Mouse (Mus musculus) A20 (cell line): ENCODE results near the gene Zfp579.
A peak's percentile ranks its signal among the peaks of the same experiment; 100 is the strongest.
"Not testable (repeated sequence)": the region's sequence is repeated elsewhere in the genome, so short reads cannot be mapped to it uniquely, and the experiment has no call there.

Experiments
- DNase-seq: peaks from one replicate; pipeline ENCODE4 v3.0.0-alpha.2; 2011; ENCODE audit warnings: low read depth, low spot score

Gene Zfp579

DNA sequence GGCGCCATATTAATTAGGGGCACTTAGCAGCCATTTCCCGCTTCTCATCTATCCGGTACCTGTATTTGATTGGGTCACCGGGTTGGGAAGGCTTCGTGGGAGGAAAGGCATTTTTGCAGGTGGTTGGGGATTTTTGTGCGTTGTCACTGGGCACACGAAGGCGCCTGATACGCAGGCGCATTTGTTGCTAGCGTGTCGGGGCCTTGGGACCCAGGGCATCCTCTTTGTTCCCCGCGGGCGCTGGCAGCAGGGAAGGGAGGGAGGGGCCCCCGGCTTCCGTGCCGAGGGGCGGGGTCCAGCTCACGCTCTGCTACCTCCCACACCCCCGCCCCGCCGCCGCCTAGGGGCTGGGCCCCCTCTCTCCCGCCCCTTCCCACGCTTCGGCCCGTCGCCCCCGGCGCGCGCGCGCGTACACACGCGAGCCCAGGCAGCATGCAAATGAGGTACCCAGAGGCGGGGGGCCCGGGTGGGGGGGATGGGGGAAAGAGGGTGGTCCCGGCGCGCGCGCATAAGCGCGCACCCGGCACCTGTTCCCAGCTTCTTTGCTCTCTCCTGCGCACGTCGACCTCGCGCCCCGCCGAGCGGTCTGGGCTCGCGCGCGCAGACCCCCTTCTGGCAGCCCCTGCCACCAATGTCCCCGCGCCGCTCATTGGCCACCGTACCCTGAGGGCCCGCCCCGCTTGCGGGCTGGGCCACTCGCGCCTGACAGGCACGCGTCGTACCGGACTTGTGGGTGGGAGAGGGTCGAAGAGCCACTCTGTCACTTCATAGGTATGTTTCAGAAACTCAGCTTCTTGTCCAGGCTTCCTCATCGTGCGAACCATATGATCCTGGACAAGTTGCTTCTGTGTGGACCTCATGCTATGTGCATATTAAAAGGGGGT, 19.4 kb upstream of the Zfp579 start, which contains the start of gene Gm44973:
Gm44973 (plus strand) TSS at position 379 of the 884 bp plus-strand sequence.
- DNase-seq = peak; percentile 98

DNA sequence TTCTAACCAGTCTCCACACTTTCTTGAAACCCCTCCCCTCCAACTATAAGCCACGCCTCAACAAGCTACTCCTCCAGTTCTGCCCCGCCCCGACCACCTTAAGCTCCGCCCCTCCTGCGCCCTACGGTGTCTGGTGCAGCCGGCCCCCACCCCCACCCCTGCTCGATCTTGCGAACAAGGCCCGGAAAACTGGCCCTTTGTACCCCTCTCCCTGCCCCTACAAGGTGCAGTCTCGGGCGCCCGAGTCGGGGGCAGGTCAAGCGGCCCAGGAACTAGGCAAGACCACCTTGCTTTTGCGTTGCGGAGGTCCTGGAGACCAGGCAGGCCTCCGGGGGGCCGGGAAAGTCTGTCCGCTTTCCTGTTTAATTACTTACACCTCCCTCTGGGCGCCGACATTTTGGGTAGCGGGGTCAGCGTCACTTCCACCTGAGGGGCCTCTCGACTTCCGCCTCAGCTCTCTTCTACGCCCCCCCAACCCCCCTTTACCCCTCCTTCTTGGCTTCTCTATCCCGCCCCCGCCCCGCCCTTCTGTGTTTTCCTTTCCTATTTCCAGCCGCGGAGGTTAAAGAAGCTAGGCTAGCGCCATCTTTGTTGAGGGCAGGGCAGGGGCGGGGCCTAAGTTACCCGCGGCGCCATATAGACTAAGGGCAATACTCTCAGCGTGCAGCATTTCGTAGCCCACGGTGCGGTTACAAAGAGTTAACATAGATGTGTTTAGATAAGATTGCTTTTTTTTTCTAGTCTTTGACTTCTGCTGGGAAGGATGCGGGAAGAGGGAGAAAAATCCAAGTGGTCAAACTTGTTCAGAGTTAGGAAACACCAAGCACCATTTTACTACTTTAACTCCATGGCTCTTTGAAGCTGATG, 18.5 kb upstream of the Zfp579 start, which contains the start of the genes Zfp524 and Fiz1:
Zfp524 (plus strand) TSS at position 165 of the 867 bp plus-strand sequence.
Fiz1 (minus strand) TSS at position 447 of the 867 bp plus-strand sequence.
- peak; percentile 99 for DNase-seq

DNA sequence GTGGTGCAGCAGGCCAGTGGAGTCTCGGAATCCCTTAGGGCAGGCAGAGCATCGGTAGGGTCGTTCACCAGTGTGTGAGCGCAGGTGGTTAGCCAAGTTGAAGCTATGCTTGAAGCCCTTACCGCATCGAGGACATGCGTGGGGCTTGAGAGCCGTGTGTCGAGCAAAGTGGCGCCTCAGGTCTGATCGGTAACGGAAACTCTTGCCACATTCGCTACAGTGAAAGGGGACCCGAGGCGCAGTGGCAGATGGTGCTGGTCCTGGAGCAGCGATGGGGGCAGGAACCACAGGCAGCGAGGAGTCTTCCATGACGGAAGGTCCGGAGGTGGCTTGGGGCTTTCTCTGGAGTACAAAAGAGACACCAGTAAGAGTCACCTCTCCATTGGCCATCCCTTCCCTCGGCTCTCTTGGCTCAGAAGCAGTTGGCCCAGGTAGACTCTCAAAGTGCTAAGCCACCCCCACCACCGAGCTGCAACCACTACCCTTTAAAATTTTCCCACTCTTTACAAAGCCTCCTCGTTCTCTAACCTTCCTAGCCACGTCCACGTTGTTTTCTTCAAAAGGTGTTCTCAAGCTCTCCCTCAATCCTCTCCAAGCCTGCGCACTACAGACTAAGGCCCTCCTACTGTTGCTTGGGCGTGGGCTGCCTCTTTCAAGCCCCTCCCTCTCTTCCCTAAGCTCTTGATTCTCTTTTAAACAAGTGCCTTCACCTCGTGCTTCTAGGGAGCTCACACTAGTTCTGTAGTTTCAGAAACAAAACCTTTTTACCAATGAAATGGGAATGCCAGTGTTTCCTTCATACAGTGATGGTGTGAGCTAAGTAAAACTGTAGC, 16.9 kb upstream of the Zfp579 start:
- DNase-seq = no peak

DNA sequence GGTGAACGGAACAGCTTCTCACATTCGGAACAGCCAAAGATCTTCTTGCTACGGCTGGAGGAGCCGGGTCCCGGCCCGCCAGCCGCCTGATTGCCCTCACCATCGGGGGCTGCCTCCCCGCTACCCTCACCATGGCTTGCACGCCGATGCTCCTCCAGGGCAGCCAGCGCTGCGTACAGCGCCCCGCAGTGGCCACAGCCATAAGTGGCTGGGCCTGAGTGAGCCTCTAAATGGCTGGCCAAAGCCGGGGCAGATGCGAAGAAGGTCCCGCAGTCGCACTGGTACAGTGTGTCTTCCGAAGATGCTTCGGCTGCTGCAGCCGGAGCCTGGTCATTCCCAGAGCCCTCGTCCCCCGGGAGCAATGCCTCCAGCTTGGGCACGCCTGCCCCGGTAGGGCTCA, 12.3 kb upstream of the Zfp579 start:
- no peak for DNase-seq

DNA sequence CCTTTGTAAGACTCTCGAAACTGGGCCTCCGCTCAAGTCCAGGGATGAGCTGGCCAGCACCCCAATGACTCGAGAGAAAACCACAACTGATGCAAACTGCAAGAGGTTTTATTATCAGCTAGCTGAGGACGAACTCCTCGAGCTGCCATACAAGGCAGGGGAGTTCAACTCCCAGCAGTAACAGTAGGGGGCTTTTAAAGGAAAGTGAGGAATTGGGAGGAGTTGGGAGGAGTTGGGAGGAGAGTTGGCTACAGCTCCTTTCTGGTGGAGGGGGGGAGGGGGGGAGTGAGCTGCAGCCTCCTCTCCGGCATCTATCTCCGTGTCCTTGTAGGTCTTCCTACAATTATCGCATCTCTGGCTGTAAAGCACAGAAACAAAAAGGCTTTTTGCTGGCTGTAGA, 6.9 kb upstream of the Zfp579 start:
- not testable (repeated sequence) for DNase-seq

DNA sequence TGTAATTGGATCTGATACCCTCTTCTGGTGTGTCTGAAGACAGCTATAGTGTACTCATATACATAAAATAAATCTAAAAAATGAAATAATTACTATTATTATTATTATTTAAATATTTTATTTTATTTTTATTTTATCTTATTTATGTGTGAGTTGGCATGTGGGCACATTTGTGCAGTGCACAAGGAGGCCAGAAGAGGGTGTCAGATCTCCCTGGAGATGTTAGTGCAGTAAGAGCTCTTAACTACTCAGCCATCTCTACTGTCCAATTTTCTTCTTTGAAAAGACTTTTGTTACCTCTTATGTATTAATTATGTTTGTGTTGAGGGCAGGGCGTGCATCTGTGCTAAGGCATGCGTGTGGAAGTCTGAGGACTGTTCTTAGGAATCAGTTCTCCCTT, 3.9 kb upstream of the Zfp579 start:
- DNase-seq = peak; percentile 47

DNA sequence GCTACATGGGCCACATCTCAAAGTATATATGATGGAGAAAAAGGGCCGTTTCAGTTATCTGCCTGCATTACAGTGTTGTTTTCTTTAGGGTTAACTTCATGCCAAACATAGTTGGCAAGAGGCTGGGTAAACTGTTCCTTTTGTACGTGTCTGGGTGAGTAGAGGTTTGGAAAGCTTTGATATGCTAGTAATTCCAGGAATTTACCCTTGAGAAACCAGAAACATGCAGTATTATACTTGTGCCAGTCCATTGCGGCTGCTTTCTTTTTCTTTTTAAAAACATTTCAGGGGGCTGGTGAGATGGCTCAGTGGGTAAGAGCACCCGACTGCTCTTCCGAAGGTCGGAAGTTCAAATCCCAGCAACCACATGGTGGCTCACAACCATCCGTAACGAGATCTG, 976 bp upstream of the Zfp579 start:
- DNase-seq = no peak

DNA sequence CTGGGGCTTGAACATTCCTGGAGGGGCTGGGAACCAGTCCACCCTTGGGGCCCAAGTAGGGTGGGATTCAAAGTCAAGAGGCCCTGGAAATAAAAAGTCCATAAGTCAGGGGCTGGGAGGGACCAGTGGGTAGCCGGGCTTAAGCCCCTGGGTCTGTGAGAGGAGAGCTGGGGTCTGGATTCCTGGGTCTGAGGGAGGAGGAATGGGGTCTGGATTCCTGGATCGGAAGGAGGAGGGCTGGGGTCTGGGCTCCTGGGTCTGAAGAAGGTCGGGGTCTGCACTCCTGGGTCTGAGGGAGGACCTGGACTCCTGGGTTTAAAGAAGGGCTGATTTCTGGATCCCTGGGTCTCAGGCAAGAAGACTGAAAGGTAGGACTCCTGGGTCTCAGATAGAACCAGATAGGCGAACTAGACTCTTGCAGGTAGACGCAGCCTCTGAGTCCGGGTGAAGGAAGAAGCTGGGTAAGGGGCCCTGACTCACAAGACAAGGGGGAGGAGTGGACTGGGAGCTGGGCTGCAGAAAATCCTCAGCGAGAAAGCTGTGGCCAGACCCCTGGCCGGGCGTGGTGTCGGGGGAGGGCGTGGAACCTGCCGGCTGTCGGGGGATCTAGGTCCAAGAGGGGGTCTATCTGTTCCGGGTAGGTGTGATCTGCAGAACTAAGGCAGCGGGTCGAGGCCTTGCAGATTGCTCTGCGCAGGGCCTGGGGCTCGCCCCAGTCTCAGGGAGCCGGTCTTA, 523 bp downstream of the Zfp579 start:
- no peak for DNase-seq

DNA sequence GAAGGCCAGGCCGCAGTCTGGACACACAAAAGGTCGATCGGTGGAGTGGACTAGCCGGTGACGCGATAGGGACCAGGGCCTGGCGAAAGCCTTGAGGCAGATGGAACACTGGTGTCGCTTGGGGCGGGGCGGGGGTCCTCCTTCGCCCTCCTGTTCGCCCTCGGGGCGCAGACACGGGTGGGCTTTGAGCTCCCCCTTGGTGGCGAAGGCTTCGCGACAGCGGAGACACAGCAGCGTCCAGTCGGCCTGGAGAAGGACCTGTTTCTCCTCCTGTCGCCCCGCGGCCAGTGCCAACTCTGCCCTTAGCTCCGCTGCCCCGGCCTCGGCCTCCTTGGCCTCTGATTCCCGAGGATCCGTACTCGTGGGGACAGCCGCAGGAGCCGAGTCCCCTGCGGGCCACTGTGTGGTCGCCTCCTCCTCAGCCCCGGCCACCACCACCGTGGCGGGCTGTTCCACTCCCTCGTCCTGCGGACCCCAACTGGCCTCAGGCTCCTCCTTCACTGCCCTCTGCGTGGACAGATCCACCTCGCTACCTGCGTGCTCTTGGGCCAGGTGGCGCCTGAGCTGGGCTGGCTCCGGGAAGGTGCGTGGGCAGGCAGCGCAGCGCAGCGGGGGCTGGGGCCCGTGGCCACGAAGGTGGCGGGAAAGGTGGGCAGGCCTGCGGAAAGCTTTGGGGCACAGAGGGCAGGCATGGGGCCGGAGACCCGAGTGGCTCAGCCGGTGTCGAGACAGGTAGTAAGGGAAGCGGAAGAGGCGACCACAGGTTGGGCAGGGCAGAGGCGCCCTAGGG, 1.8 kb downstream of the Zfp579 start:
- DNase-seq = no peak

DNA sequence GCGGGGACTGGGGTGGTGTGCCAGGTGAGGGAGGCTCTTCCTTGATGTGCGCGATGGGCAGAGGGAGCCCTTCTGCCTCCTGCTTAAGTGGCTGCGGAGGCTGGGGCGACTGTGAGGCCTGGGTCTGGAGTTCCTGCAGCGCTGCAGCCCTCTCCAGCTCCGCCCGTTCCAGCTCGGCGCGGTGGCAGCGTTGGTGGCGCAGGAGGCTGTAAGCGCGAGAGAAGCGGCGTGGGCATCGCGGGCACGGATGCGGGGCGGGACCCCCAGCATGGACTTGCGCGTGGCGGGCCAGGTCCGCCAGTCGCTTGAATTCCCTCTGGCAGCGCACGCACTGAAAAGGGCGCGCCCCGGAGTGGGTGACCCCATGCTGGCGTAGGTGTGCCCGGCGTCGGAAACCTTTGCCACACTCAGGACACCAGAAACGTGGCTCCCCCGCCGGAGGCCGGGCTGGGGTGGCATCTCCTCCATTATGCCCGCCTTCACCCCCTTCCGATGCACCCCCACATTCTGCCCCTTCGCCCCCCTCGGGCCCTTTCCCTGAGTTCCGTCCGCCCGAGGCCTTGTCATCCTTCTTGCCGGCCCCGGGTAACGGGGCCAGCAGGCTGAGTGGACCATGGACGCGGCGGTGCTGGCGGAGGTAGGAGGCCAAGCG, 2.5 kb downstream of the Zfp579 start:
- DNase-seq = no peak

DNA sequence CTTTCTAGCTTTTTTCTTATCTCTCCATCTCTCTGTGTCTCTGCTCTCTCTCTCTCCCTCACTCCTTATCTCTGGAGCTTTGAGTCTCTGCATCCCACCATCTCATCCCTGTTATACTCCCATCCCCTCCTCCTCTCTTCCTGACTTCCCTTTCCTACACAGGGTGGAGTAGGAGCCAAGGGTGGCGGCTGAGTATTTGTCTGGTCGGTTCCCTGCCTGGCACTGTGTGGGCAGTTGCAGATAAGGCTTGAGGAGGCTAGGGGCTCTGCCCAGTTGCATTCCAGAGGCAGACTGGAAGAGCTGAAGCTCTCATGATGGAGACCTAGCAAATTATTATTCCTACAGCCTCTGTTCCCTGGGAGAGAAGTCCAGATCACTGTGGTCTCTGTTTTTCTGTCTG, 7.7 kb downstream of the Zfp579 start:
- DNase-seq = no peak

DNA sequence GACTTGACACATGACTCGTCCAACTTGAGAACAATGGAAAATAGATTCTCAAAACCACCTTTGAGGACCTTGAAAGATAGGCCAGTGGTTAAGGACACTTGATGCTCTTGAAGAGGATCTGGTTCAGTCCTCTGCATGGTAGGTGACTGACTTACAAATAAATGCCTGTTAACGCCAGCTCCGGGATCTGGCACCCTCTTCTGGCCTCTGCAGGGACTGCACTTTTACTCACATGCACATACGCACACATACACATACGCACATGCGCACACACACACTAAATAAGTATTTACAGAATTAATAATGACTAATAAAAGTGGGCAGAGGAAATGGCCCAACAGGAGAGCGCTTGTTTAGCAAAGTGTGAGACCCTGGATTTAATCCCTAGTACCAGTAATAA, 19.1 kb downstream of the Zfp579 start:
- peak; percentile 29 for DNase-seq

DNA sequence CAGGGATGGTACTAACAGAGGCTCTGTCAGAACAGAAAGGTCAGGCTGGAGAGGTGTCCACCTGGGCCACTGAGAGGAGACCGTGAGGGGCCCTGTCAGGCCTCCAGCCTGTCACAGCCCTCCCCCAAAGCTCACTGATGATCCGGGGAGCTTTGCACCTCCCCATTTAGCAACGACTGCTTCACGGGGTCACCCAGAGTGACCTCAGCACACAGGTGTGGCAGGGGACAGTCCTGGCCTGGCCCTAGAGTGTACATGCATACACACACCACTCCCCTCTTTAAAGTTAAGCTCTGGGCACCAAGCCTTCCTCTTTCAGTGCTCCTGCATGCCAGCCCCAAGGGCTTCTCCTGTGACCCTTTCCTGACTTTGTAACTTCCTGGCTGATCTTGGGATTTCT, 20.5 kb downstream of the Zfp579 start:
- DNase-seq = no peak

DNA sequence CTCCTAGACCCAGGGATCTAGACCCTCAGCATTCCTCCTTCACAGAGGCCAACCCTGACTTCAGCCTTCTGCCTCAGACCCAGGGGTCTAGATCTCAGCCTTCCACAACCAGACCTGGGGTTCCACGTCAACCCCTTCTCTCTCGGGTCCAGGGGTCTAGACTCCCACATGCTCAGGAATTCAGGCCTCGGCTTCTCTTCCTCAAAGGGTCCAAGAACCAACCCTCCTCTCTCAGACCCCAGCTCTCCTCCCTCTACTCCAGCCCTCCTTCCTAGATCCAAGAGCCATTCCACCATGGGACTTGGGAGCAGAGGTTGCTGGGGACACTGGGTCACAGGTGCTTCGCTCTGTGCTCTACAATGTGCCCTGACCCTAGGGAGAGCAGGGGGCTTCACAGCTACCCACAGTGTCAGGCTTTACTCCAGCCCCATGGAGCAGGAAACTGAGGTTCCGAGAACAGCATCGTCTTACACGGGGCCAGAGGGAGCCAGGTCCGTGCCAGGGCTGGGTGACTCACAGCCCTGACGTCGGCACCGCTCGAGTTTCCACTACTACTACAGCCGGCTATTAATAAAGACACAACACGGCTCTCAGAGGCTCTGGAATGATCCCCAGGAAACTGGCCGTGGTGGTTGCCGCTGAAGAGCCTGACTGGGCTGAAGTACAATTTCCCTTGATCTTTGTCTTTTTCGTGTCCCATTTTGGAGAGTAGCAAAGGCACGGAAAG, 23.5 kb downstream of the Zfp579 start:
- DNase-seq = no peak

DNA sequence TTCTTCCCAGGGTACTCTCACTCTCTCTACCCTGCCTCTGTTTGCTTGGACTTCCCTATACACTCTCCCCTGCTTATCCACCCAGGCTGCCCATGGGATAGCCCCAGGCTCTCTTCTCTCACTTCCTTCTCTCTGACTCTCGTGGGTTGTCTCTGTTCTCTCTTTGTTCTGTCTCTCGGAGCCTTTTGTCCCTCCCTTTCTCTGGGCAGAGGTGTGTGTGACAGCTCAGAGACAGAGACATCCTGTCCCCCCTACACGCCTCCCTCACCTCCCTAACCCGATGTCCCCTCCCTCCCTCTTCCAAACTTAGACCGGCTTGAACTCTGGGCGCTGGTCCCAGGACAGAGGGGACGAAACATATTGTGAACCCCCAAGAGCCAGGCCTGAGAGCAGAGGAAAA, 24.2 kb downstream of the Zfp579 start:
- DNase-seq = no peak

DNA sequence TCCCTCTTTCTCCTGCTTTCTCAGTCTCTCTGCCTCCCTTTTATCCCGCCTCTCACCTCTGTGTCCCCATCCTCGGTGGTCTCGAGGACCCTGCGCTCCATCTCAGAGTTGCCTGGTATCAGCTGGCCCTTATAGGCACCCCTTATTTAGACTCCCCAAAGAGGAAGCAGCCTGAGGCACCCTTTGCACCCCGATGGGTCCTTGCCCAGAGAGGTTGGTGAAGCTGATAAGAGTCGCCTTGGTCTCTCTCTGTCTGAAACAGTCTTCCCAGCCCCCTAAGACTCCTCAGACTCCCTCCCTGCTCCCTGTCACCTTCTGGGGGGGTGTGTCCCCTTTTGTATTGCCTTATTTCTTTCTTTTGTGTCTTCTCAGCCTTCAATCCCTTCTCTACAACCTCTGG, 24.9 kb downstream of the Zfp579 start, which contains the start of gene Sbk3:
Sbk3 (minus strand) TSS at position 101 of the 400 bp plus-strand sequence.
- no peak for DNase-seq

DNA sequence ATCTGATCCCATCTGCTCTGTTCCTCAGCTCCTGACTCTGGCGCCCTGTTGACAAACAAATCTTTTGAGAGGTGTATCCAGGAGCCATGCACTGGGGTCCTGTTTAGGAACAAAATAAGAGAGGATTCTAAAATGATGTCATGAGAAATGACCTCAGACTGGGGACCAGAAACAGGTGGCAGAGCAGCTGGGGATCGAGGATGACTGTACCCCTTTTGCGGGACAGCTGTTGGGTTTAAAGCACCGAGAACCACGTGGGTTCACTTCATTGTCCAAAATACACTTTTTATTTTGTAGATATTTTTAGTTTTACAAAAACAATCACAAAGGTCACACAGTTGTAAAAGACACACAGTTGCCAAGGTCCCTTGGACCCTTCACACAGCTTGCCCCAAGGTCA, 31.0 kb downstream of the Zfp579 start:
- no peak for DNase-seq

DNA sequence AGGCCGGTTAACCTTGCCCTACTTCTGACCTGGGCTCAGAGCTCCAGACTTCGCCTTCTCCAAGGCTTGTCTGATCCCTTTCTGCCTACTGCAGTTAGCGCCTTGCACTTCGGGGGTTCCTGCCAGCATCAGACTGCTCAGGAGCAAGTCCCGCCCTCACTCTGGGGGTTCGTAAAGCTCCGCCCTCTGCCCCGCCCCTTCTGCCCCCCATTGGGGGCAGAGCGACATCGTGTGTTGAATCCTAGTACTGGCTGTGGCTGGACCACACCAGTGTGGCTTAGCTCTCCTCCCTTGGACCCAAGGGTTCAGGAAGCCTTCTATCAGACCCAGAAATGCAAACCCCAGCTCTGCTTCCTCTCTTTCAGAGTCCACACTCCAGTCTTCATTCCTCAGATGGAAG, 31.7 kb downstream of the Zfp579 start, which contains the start of gene Sbk2:
Sbk2 (minus strand) TSS at position 135 of the 400 bp plus-strand sequence.
- DNase-seq = peak; percentile 90

DNA sequence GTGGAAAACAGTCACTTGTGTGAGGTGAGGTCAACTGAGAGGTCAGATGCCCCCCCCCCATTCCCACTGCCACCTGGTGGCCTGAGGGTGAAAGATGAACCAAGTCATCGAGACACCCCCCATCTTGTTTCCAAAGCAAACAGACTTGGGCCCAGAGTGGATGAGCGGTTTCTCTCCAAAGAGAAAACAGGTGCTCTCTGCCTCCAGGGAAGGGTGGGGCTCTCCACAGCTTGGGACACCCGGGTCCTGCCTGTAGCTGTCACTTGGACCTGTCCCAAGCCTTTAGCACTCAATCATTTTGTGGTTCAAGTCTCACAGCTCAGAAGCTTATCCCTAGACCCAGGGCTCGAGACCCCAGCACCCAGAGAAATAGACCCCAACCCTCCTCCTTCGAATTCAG, 32.4 kb downstream of the Zfp579 start:
- no peak for DNase-seq
